9 mouse cellular contexts compared by ENCODE assay signal in genomic region chr2:30236426-30237198, GRCm38 (mm10). TPM values are rescaled to one million over a fixed set of nuclear protein-coding genes. Genes with fewer than 3 reads are reported as not detected.
A peak's percentile ranks its signal among the peaks of the same experiment; 100 is the strongest.
DNase-seq lines count a peak whose midpoint lies in the region; ATAC-seq lines count a peak whose summit lies in the region.
"Had no signal": no experiment of that assay in that cellular context is flagged by ENCODE, and none has a peak within 500 bp of the region (broad histone marks: within the 10 kb centered on the region; RNA-seq: fewer than 3 reads in every experiment).

No protein-coding gene starts in this region.

- peak overlapping the region; percentile 86 for H3K4me2 ChIP-seq in embryonic facial prominence, embryonic 14.5 days (ENCODE audit: low read depth, low read length)
- H3K4me2 ChIP-seq in stomach, embryonic 14.5 days (replicated peaks; ENCODE audit: low read depth, low read length), result peak overlapping the region; percentile 80

- H3K9me3 ChIP-seq in erythroblast, embryonic 14.5 days (ENCODE audit: control insufficient read depth, low read length), result peaks cover 18% of the 10 kb centered on the region
- H3K9me3 ChIP-seq in embryonic facial prominence, embryonic 14.5 days (ENCODE audit: control insufficient read depth, low read length), result no peaks in the 10 kb centered on the region
- no peaks in the 10 kb centered on the region for H3K9me3 ChIP-seq in limb, embryonic 10.5 days (replicated peaks)
- H3K9me3 ChIP-seq in stomach, embryonic 14.5 days (ENCODE audit: control insufficient read depth, low read depth, low read length), result no peaks in the 10 kb centered on the region

- H3K4me1 ChIP-seq in erythroblast, embryonic 14.5 days (ENCODE audit: control insufficient read depth), result peaks cover 50% of the 10 kb centered on the region
- peaks cover 16% of the 10 kb centered on the region for H3K4me1 ChIP-seq in embryonic facial prominence, embryonic 14.5 days (ENCODE audit: control insufficient read depth, insufficient read depth, low read length)
- H3K4me1 ChIP-seq in limb, embryonic 10.5 days, result peaks cover 35% of the 10 kb centered on the region
- H3K4me1 ChIP-seq in stomach, embryonic 14.5 days (ENCODE audit: control insufficient read depth, insufficient read depth, low read length), result peaks cover 17% of the 10 kb centered on the region

- no peak for ATAC-seq in erythroblast, adult 5-6 weeks (replicated peaks; ENCODE audit: low FRiP score, poor library complexity, severe bottlenecking)
- ATAC-seq in embryonic facial prominence, embryonic 14.5 days (ENCODE audit: low read depth), result no peak
- no peak for ATAC-seq in stomach, embryonic 14.5 days (ENCODE audit: insufficient number of reproducible peaks, insufficient read depth, low FRiP score, low read depth)
- ATAC-seq in monocyte, adult 5-6 weeks (replicated peaks; ENCODE audit: insufficient number of reproducible peaks, low FRiP score, low TSS enrichment, poor library complexity, severe bottlenecking), result no peak

- peak; percentile 70 for DNase-seq in 416B (ENCODE audit: low read depth)
- DNase-seq in embryonic facial prominence, embryonic 14.5 days (ENCODE audit: low spot score), result peak; percentile 14
- DNase-seq in limb, embryonic 10.5 days (ENCODE audit: low spot score), result peak; percentile 56
- DNase-seq in thymus, postnatal 10 days (ENCODE audit: low spot score in 2 of 2), result no peak

- peak overlapping the region; percentile 90 for H3K27ac ChIP-seq in embryonic facial prominence, embryonic 14.5 days (replicated peaks; ENCODE audit: low read depth, low read length)
- H3K27ac ChIP-seq in limb, embryonic 10.5 days, result peak overlapping the region; percentile 94
- peak overlapping the region; percentile 82 for H3K27ac ChIP-seq in stomach, embryonic 14.5 days (ENCODE audit: low read length)

- peak overlapping the region; percentile 92 for H3K9ac ChIP-seq in embryonic facial prominence, embryonic 14.5 days (ENCODE audit: low read depth, low read length)
- H3K9ac ChIP-seq in stomach, embryonic 14.5 days (replicated peaks; ENCODE audit: low read depth, low read length), result peak overlapping the region; percentile 62

- 4% methylated on average over 18 of the region's 18 CpGs for WGBS in embryonic facial prominence, embryonic 14.5 days
- 8% methylated on average over 18 of the region's 18 CpGs for WGBS in limb, embryonic 10.5 days
- 3% methylated on average over 18 of the region's 18 CpGs for WGBS in stomach, embryonic 14.5 days

- no peaks in the 10 kb centered on the region for H3K27me3 ChIP-seq in erythroblast, embryonic 14.5 days (ENCODE audit: control insufficient read depth)
- no peaks in the 10 kb centered on the region for H3K27me3 ChIP-seq in embryonic facial prominence, embryonic 14.5 days (replicated peaks; ENCODE audit: control insufficient read depth, insufficient read depth, low read length)
- no peaks in the 10 kb centered on the region for H3K27me3 ChIP-seq in limb, embryonic 10.5 days (ENCODE audit: low read depth, poor library complexity, severe bottlenecking)
- H3K27me3 ChIP-seq in stomach, embryonic 14.5 days (ENCODE audit: control insufficient read depth, insufficient read depth, low read length), result no peaks in the 10 kb centered on the region
- H3K27me3 ChIP-seq: Patski had no signal

- peaks cover 28% of the 10 kb centered on the region for H3K36me3 ChIP-seq in erythroblast, embryonic 14.5 days (ENCODE audit: control insufficient read depth)
- H3K36me3 ChIP-seq in embryonic facial prominence, embryonic 14.5 days (ENCODE audit: control insufficient read depth, insufficient read depth, low read length), result peaks cover 22% of the 10 kb centered on the region
- peaks cover 27% of the 10 kb centered on the region for H3K36me3 ChIP-seq in limb, embryonic 10.5 days
- H3K36me3 ChIP-seq in stomach, embryonic 14.5 days (ENCODE audit: control insufficient read depth, insufficient read depth, low read length), result peaks cover 14% of the 10 kb centered on the region

- peak overlapping the region; percentile 97 for H3K4me3 ChIP-seq in erythroblast, embryonic 14.5 days (replicated peaks)
- H3K4me3 ChIP-seq in embryonic facial prominence, embryonic 14.5 days (ENCODE audit: low read depth, low read length), result peak overlapping the region; percentile 86
- peak overlapping the region; percentile 74 for H3K4me3 ChIP-seq in limb, embryonic 10.5 days
- H3K4me3 ChIP-seq in stomach, embryonic 14.5 days (ENCODE audit: low read depth, low read length), result peak overlapping the region; percentile 87

RNA-seq across cellular contexts. Expression of gene Lrrc8a, which starts 0.9 kb away (rescaled TPM):
- 0.56 TPM in 2 replicates for polyA plus RNA-seq in erythroblast, embryonic 14.5 days (2012)
- 7.9 TPM in 2 replicates for total RNA-seq in erythroblast, adult 5-6 weeks (2015; ENCODE audit: low replicate concordance)
- total RNA-seq in erythroblast, adult 5-6 weeks (2017; ENCODE audit: low replicate concordance), result 7.1 and 8.3 TPM in 2 replicates
- polyA plus RNA-seq in embryonic facial prominence, embryonic 14.5 days (2014; fragmentation: Nextera tagmentation; extraction: Ambion mirVana), result 39.2 and 41.3 TPM in 2 replicates
- polyA plus RNA-seq in limb, embryonic 10.5 days (2016; fragmentation: Nextera tagmentation; extraction: Ambion mirVana), result 44.4 and 46.0 TPM in 2 replicates
- polyA plus RNA-seq in stomach, embryonic 14.5 days (2014; fragmentation: Nextera tagmentation; extraction: Ambion mirVana), result 50.0 and 51.9 TPM in 2 replicates
- total RNA-seq in monocyte, adult 5-6 weeks (2017), result 8.1 to 13.5 TPM (median 9.8 TPM) in 3 replicates

RNA-seq across cellular contexts. Expression of gene Gm28035, which starts 3.8 kb away (rescaled TPM):
- not detected in 2 replicates for polyA plus RNA-seq in erythroblast, embryonic 14.5 days (2012)
- not detected in 2 replicates for total RNA-seq in erythroblast, adult 5-6 weeks (2015; ENCODE audit: low replicate concordance)
- not detected in 2 replicates for total RNA-seq in erythroblast, adult 5-6 weeks (2017; ENCODE audit: low replicate concordance)
- polyA plus RNA-seq in embryonic facial prominence, embryonic 14.5 days (2014; fragmentation: Nextera tagmentation; extraction: Ambion mirVana), result 0.06 TPM in 1 of 2 replicates, not detected in the other
- 0.04 and 0.08 TPM in 2 replicates for polyA plus RNA-seq in limb, embryonic 10.5 days (2016; fragmentation: Nextera tagmentation; extraction: Ambion mirVana)
- 0.13 and 0.25 TPM in 2 replicates for polyA plus RNA-seq in stomach, embryonic 14.5 days (2014; fragmentation: Nextera tagmentation; extraction: Ambion mirVana)
- total RNA-seq in monocyte, adult 5-6 weeks (2017), result 1.8 to 2.0 TPM in 2 of 3 replicates, not detected in the other

RNA-seq across cellular contexts. Expression of gene Phyhd1, which starts 29.4 kb away (rescaled TPM):
- 0.06 and 0.33 TPM in 2 replicates for polyA plus RNA-seq in erythroblast, embryonic 14.5 days (2012)
- total RNA-seq in erythroblast, adult 5-6 weeks (2015; ENCODE audit: low replicate concordance), result 2.7 TPM in 1 of 2 replicates, not detected in the other
- 1.3 and 5.6 TPM in 2 replicates for total RNA-seq in erythroblast, adult 5-6 weeks (2017; ENCODE audit: low replicate concordance)
- 5.4 and 5.7 TPM in 2 replicates for polyA plus RNA-seq in embryonic facial prominence, embryonic 14.5 days (2014; fragmentation: Nextera tagmentation; extraction: Ambion mirVana)
- polyA plus RNA-seq in limb, embryonic 10.5 days (2016; fragmentation: Nextera tagmentation; extraction: Ambion mirVana), result 1.4 and 3.3 TPM in 2 replicates
- 16.2 and 17.6 TPM in 2 replicates for polyA plus RNA-seq in stomach, embryonic 14.5 days (2014; fragmentation: Nextera tagmentation; extraction: Ambion mirVana)
- total RNA-seq in monocyte, adult 5-6 weeks (2017), result 1.2 to 4.2 TPM (median 1.2 TPM) in 3 replicates

RNA-seq across cellular contexts. Expression of gene Kyat1, which starts 31.0 kb away (rescaled TPM):
- polyA plus RNA-seq in erythroblast, embryonic 14.5 days (2012), result 0.34 and 0.45 TPM in 2 replicates
- total RNA-seq in erythroblast, adult 5-6 weeks (2015; ENCODE audit: low replicate concordance), result 0.42 and 2.9 TPM in 2 replicates
- 0.84 and 1.8 TPM in 2 replicates for total RNA-seq in erythroblast, adult 5-6 weeks (2017; ENCODE audit: low replicate concordance)
- 8.1 and 8.2 TPM in 2 replicates for polyA plus RNA-seq in embryonic facial prominence, embryonic 14.5 days (2014; fragmentation: Nextera tagmentation; extraction: Ambion mirVana)
- polyA plus RNA-seq in limb, embryonic 10.5 days (2016; fragmentation: Nextera tagmentation; extraction: Ambion mirVana), result 7.5 and 8.4 TPM in 2 replicates
- polyA plus RNA-seq in stomach, embryonic 14.5 days (2014; fragmentation: Nextera tagmentation; extraction: Ambion mirVana), result 13.9 and 15.7 TPM in 2 replicates
- total RNA-seq in monocyte, adult 5-6 weeks (2017), result 1.2 to 4.5 TPM (median 2.9 TPM) in 3 replicates

RNA-seq across cellular contexts. Expression of gene Gm28038, which starts 44.2 kb away (rescaled TPM):
- polyA plus RNA-seq in erythroblast, embryonic 14.5 days (2012), result not detected in 2 replicates
- not detected in 2 replicates for total RNA-seq in erythroblast, adult 5-6 weeks (2015; ENCODE audit: low replicate concordance)
- total RNA-seq in erythroblast, adult 5-6 weeks (2017; ENCODE audit: low replicate concordance), result not detected in 2 replicates
- polyA plus RNA-seq in embryonic facial prominence, embryonic 14.5 days (2014; fragmentation: Nextera tagmentation; extraction: Ambion mirVana), result not detected in 2 replicates
- not detected in 2 replicates for polyA plus RNA-seq in limb, embryonic 10.5 days (2016; fragmentation: Nextera tagmentation; extraction: Ambion mirVana)
- not detected in 2 replicates for polyA plus RNA-seq in stomach, embryonic 14.5 days (2014; fragmentation: Nextera tagmentation; extraction: Ambion mirVana)
- not detected in 3 replicates for total RNA-seq in monocyte, adult 5-6 weeks (2017)
- polyA plus RNA-seq: Patski had no signal

Comparison
In these comparisons a context has a peak if more than half of its experiments do, and no peak if none do; other contexts are left out.
1. DNase-seq: peak in 416B (single experiment), embryonic facial prominence, embryonic 14.5 days (single experiment) and limb, embryonic 10.5 days (single experiment); none in thymus, postnatal 10 days (0 of 2).
2. RNA of gene Lrrc8a, which starts 0.9 kb away (polyA plus RNA-seq): 50.0 to 51.9 TPM in stomach, embryonic 14.5 days, 44.4 to 46.0 TPM in limb, embryonic 10.5 days and 39.2 to 41.3 TPM in embryonic facial prominence, embryonic 14.5 days; 0.56 TPM in erythroblast, embryonic 14.5 days; every median in the first group is over 10 times any median in the second.
3. Peak in every context shown above with its lines, with median percentiles within 50 percentile points of each other: H3K4me3 ChIP-seq and H3K27ac ChIP-seq.